Mouse (Mus musculus) intestine, embryonic 15.5 days (tissue): ENCODE results near the gene Cops2. TPM values are rescaled to one million over a fixed set of nuclear protein-coding genes. Genes with fewer than 3 reads are reported as not detected.
A peak's percentile ranks its signal among the peaks of the same experiment; 100 is the strongest.

Experiments
- ATAC-seq: fragments of 200-750 bp; cut with Nextera tagmentation; 2 replicates; pipeline ENCODE4 v1.8.0; 2017; ENCODE audit warnings: moderate TSS enrichment, moderate library complexity
- H3K27ac ChIP-seq: fragments of 300-500 bp; sonication (generic); 2 replicates; pipeline ENCODE4 v1.5.1; 2015; ENCODE audit warnings: mild to moderate bottlenecking, inconsistent platforms
- H3K27me3 ChIP-seq: fragments of 300-500 bp; sonication (generic); replicated peaks from 2 replicates; pipeline ENCODE4 v1.6.1; 2015; ENCODE audit warnings: inconsistent platforms
- H3K36me3 ChIP-seq: fragments of 300-500 bp; sonication (generic); 2 replicates; pipeline ENCODE4 v1.6.1; 2015; ENCODE audit warnings: inconsistent platforms
- H3K4me1 ChIP-seq: fragments of 300-500 bp; sonication (generic); replicated peaks from 2 replicates; pipeline ENCODE4 v1.6.1; 2015; ENCODE audit warnings: inconsistent platforms
- H3K4me2 ChIP-seq: fragments of 300-500 bp; sonication (generic); replicated peaks from 2 replicates; pipeline ENCODE4 v1.6.1; 2015; ENCODE audit warnings: mild to moderate bottlenecking, inconsistent platforms
- H3K4me3 ChIP-seq: fragments of 300-500 bp; sonication (generic); replicated peaks from 2 replicates; pipeline ENCODE4 v1.5.1; 2015; ENCODE audit warnings: inconsistent platforms
- H3K9ac ChIP-seq: fragments of 300-500 bp; sonication (generic); 2 replicates; pipeline ENCODE4 v1.6.1; 2015; ENCODE audit warnings: inconsistent platforms
- H3K9me3 ChIP-seq: fragments of 300-500 bp; sonication (generic); 2 replicates; pipeline ENCODE4 v1.6.1; 2016; ENCODE audit warnings: inconsistent platforms
- WGBS: fragments of 180-500 bp; shearing (Covaris S2); methylation state at CpG from one replicate; pipeline ENCODE4 v1.1.7; 2015; 5-methylcytosine and 5-hydroxymethylcytosine counted together
- polyA plus RNA-seq: library from polyadenylated mRNA; unstranded; fragments of >200 nt; fragmentation: Nextera tagmentation; extraction: Ambion mirVana; gene quantifications from 2 replicates; pipeline ENCODE4 v1.2.1, GENCODE M21; 2015

The Cops2 gene
- polyA plus RNA-seq, 1 experiment from 2014 or later, result 69.9 TPM

GRCm38 (mm10) chr2:125790242-125790641, 68.7 kb downstream of the Cops2 start:
- Histone ChIP-seq H3K9ac (no peak overlapping the region), H3K4me1 (0 out of 2 replicates have a peak, but pooled peaks cover 4% of the 10 kb centered on the region), H3K9me3 (no peaks in the 10 kb centered on the region), H3K27me3 (no peaks in the 10 kb centered on the region), H3K36me3 (no peaks in the 10 kb centered on the region), H3K27ac (no peak overlapping the region), H3K4me2 (no peak overlapping the region), H3K4me3 (no peak overlapping the region)
- WGBS, result 89% methylated on average over 4 of the region's 4 CpGs
- ATAC-seq, result no peak

GRCm38 (mm10) chr2:125789265-125789664, 69.7 kb downstream of the Cops2 start:
- H3K9me3 ChIP-seq, result no peaks in the 10 kb centered on the region

GRCm38 (mm10) chr2:125788785-125789184, 70.2 kb downstream of the Cops2 start:
- Histone ChIP-seq H3K4me2 (no peak overlapping the region), H3K27ac (no peak overlapping the region), H3K4me3 (no peak overlapping the region), H3K36me3 (no peaks in the 10 kb centered on the region), H3K9me3 (no peaks in the 10 kb centered on the region), H3K27me3 (no peaks in the 10 kb centered on the region), H3K9ac (no peak overlapping the region), H3K4me1 (0 out of 2 replicates have a peak, but pooled peaks cover 4% of the 10 kb centered on the region)
- 44% methylated on average over 3 of the region's 3 CpGs for WGBS
- ATAC-seq, result peak; percentile 61

More at GRCm38 (mm10) chr2:125789265-125789664, 69.7 kb downstream of the Cops2 start:
- Histone ChIP-seq H3K4me3 (no peak overlapping the region), H3K27ac (no peak overlapping the region), H3K4me1 (0 out of 2 replicates have a peak, but pooled peaks cover 4% of the 10 kb centered on the region), H3K36me3 (no peaks in the 10 kb centered on the region), H3K9ac (no peak overlapping the region), H3K27me3 (no peaks in the 10 kb centered on the region), H3K4me2 (no peak overlapping the region)
- ATAC-seq, result peak; percentile 37
- WGBS, result 55% methylated on average over 5 of the region's 5 CpGs

- H3K9ac ChIP-seq, result no peak overlapping the region
- 0 out of 2 replicates have a peak, but pooled peaks cover 4% of the 10 kb centered on the region for H3K4me1 ChIP-seq
- no peaks in the 10 kb centered on the region for H3K27me3 ChIP-seq
- H3K4me3 ChIP-seq, result no peak overlapping the region
- H3K9me3 ChIP-seq, result no peaks in the 10 kb centered on the region
- no peaks in the 10 kb centered on the region for H3K36me3 ChIP-seq
- no peak overlapping the region for H3K27ac ChIP-seq
- H3K4me2 ChIP-seq, result no peak overlapping the region
- ATAC-seq, result no peak
Observed at GRCm38 (mm10) chr2:125788351-125788750, 70.6 kb downstream of the Cops2 start.

- Histone ChIP-seq H3K9me3 (no peaks in the 10 kb centered on the region), H3K27ac (no peak overlapping the region), H3K4me2 (no peak overlapping the region), H3K27me3 (no peaks in the 10 kb centered on the region), H3K9ac (no peak overlapping the region), H3K36me3 (no peaks in the 10 kb centered on the region), H3K4me1 (0 out of 2 replicates have a peak, but pooled peaks cover 7% of the 10 kb centered on the region), H3K4me3 (no peak overlapping the region)
- no peak for ATAC-seq
- 70% methylated on average over 4 of the region's 4 CpGs for WGBS
Observed at GRCm38 (mm10) chr2:125785021-125785420, 73.9 kb downstream of the Cops2 start.

GRCm38 (mm10) chr2:125784392-125784791, 74.5 kb downstream of the Cops2 start:
- Histone ChIP-seq H3K4me1 (0 out of 2 replicates have a peak, but pooled peaks cover 7% of the 10 kb centered on the region), H3K27ac (no peak overlapping the region), H3K4me2 (no peak overlapping the region), H3K9ac (no peak overlapping the region), H3K4me3 (no peak overlapping the region), H3K9me3 (no peaks in the 10 kb centered on the region), H3K36me3 (no peaks in the 10 kb centered on the region), H3K27me3 (no peaks in the 10 kb centered on the region)
- WGBS, result 77% methylated on average over 4 of the region's 4 CpGs
- no peak for ATAC-seq

GRCm38 (mm10) chr2:125783868-125784267, 75.1 kb downstream of the Cops2 start:
- ATAC-seq, result no peak
- no peak overlapping the region for H3K4me3 ChIP-seq
- no peak overlapping the region for H3K27ac ChIP-seq
- no peak overlapping the region for H3K9ac ChIP-seq
- H3K4me1 ChIP-seq, result 0 out of 2 replicates have a peak, but pooled peaks cover 7% of the 10 kb centered on the region
- no peaks in the 10 kb centered on the region for H3K36me3 ChIP-seq
- WGBS, result 52% methylated on average over 4 of the region's 4 CpGs
- no peak overlapping the region for H3K4me2 ChIP-seq
- H3K27me3 ChIP-seq, result no peaks in the 10 kb centered on the region
- no peaks in the 10 kb centered on the region for H3K9me3 ChIP-seq

- Histone ChIP-seq H3K27ac (peak within 1 kb of the TSS; percentile 74), H3K4me2 (peak within 1 kb of the TSS; percentile 73), H3K36me3 (no peaks in the 10 kb centered on the region), H3K4me1 (0 out of 2 replicates have a peak, but pooled peaks cover 3% of the 10 kb centered on the region), H3K4me3 (peak within 1 kb of the TSS; percentile 76), H3K9ac (peak within 1 kb of the TSS; percentile 81), H3K27me3 (no peaks in the 10 kb centered on the region), H3K9me3 (no peaks in the 10 kb centered on the region)
- 0% methylated on average over 27 of the region's 28 CpGs for WGBS
- ATAC-seq, result peak; percentile 98
Observed at GRCm38 (mm10) chr2:125782719-125783109, 76.2 kb downstream of the Cops2 start, which contains the start of gene Secisbp2l. Secisbp2l (minus strand) TSS chr2:125782870.

GRCm38 (mm10) chr2:125781978-125782718, 76.8 kb downstream of the Cops2 start:
- Histone ChIP-seq H3K4me1 (0 out of 2 replicates have a peak, but pooled peaks cover 3% of the 10 kb centered on the region), H3K4me2 (peak overlapping the region; percentile 73), H3K9me3 (no peaks in the 10 kb centered on the region), H3K9ac (peak overlapping the region; percentile 81), H3K4me3 (peak overlapping the region; percentile 76), H3K27me3 (no peaks in the 10 kb centered on the region), H3K27ac (peak overlapping the region; percentile 74), H3K36me3 (no peaks in the 10 kb centered on the region)
- peak; percentile 32 for ATAC-seq
- WGBS, result 2% methylated on average over 44 of the region's 44 CpGs

GRCm38 (mm10) chr2:125781006-125781405, 77.9 kb downstream of the Cops2 start:
- Histone ChIP-seq H3K9me3 (no peaks in the 10 kb centered on the region), H3K36me3 (no peaks in the 10 kb centered on the region), H3K4me2 (peak overlapping the region; percentile 73), H3K27ac (no peak overlapping the region), H3K9ac (no peak overlapping the region), H3K4me1 (0 out of 2 replicates have a peak, but pooled peaks cover 3% of the 10 kb centered on the region), H3K27me3 (no peaks in the 10 kb centered on the region), H3K4me3 (no peak overlapping the region)
- 61% methylated on average over 2 of the region's 2 CpGs for WGBS
- no peak for ATAC-seq
